Comparison of ENCODE assay signal across 11 mouse cellular contexts in the genomic region with DNA sequence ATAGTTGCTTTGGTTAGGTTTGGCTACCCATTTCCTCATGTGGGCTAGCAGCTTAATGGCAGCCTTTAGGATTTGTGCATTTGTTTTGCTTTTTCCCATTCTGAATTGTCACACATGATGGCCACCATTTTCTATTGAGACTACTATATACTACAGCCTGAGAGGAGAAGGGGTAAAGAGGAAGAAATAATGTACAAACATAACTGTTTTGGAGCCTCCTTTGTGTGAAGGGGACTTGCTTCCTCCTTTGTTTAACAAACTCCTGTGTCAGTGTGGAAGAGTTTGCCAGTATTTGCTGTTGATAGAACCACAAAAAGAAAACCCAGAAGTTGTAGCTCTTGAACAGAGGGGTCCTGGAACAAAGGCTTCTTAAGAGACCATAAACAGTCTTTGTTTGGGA. TPM values are rescaled to one million over a fixed set of nuclear protein-coding genes. Genes with fewer than 3 reads are reported as not detected.
DNase-seq lines count a peak whose midpoint lies in the region; ATAC-seq lines count a peak whose summit lies in the region.
"Had no signal": no experiment of that assay in that cellular context is flagged by ENCODE, and none has a peak within 500 bp of the region (broad histone marks: within the 10 kb centered on the region; RNA-seq: fewer than 3 reads in every experiment).

No protein-coding gene starts in this region.

- H3K4me2 ChIP-seq in kidney, embryonic 16.5 days (replicated peaks; ENCODE audit: low read depth, low read length) = peak overlapping the region; percentile 76
- H3K4me2 ChIP-seq in embryonic facial prominence, embryonic 15.5 days (replicated peaks) = peak overlapping the region; percentile 56
- peak overlapping the region; percentile 76 for H3K4me2 ChIP-seq in neural tube, embryonic 12.5 days (replicated peaks)

- no peaks in the 10 kb centered on the region for H3K9me3 ChIP-seq in kidney, embryonic 16.5 days (ENCODE audit: low read length)
- H3K9me3 ChIP-seq in embryonic facial prominence, embryonic 15.5 days (replicated peaks) = no peaks in the 10 kb centered on the region
- no peaks in the 10 kb centered on the region for H3K9me3 ChIP-seq in limb, embryonic 10.5 days (replicated peaks)
- no peaks in the 10 kb centered on the region for H3K9me3 ChIP-seq in neural tube, embryonic 12.5 days

- peak overlapping the region; percentile 100; the same call in 1 of the 2 replicates for H3K4me3 ChIP-seq in kidney, embryonic 16.5 days (ENCODE audit: low read length)
- H3K4me3 ChIP-seq in embryonic facial prominence, embryonic 15.5 days (replicated peaks) = peak overlapping the region; percentile 82
- peak overlapping the region; percentile 100 for H3K4me3 ChIP-seq in limb, embryonic 10.5 days
- H3K4me3 ChIP-seq in neural tube, embryonic 12.5 days = peak overlapping the region; percentile 100

- no peaks in the 10 kb centered on the region for H3K27me3 ChIP-seq in kidney, embryonic 16.5 days (ENCODE audit: insufficient read depth, low read length)
- H3K27me3 ChIP-seq in embryonic facial prominence, embryonic 15.5 days = no peaks in the 10 kb centered on the region
- no peaks in the 10 kb centered on the region for H3K27me3 ChIP-seq in limb, embryonic 10.5 days (ENCODE audit: low read depth, poor library complexity, severe bottlenecking)
- no peaks in the 10 kb centered on the region for H3K27me3 ChIP-seq in neural tube, embryonic 12.5 days (replicated peaks)
- H3K27me3 ChIP-seq: Patski had no signal

- H3K9ac ChIP-seq in kidney, embryonic 16.5 days (replicated peaks; ENCODE audit: low read length) = peak overlapping the region; percentile 46
- peak overlapping the region; percentile 99; the same call in 1 of the 2 replicates for H3K9ac ChIP-seq in embryonic facial prominence, embryonic 15.5 days
- no peak overlapping the region for H3K9ac ChIP-seq in neural tube, embryonic 12.5 days

- no peak for ATAC-seq in kidney, embryonic 16.5 days (ENCODE audit: low FRiP score, low TSS enrichment)
- no peak for ATAC-seq in embryonic facial prominence, embryonic 15.5 days (ENCODE audit: insufficient number of reproducible peaks, low FRiP score, low TSS enrichment, low read depth)
- ATAC-seq in neural tube, embryonic 12.5 days (ENCODE audit: low FRiP score, low read depth) = no peak
- no peak for ATAC-seq in erythroblast, adult 5-6 weeks (replicated peaks; ENCODE audit: low FRiP score, poor library complexity, severe bottlenecking)
- ATAC-seq: Patski had no signal

- no peak for DNase-seq in kidney, postnatal 10 days
- DNase-seq in limb, embryonic 10.5 days (ENCODE audit: low spot score) = no peak
- DNase-seq in gastrocnemius, adult 18-20 months (ENCODE audit: low spot score) = no peak
- no peak for DNase-seq in ovary, adult 18-20 months (ENCODE audit: low spot score)
- DNase-seq: heart, postnatal 4 days had no signal

- peaks cover 32% of the 10 kb centered on the region for H3K4me1 ChIP-seq in kidney, embryonic 16.5 days (ENCODE audit: insufficient read depth, low read length)
- H3K4me1 ChIP-seq in embryonic facial prominence, embryonic 15.5 days = peaks cover 19% of the 10 kb centered on the region
- peaks cover 17% of the 10 kb centered on the region for H3K4me1 ChIP-seq in limb, embryonic 10.5 days
- H3K4me1 ChIP-seq in neural tube, embryonic 12.5 days = peaks cover 19% of the 10 kb centered on the region

- 0 out of 2 replicates have a peak overlapping the region, but pooled peaks have one; percentile 26 for H3K27ac ChIP-seq in kidney, embryonic 16.5 days (ENCODE audit: low read length)
- no peak overlapping the region; the same call in 1 of the 2 replicates for H3K27ac ChIP-seq in embryonic facial prominence, embryonic 15.5 days (replicated peaks)
- H3K27ac ChIP-seq in limb, embryonic 10.5 days = peak overlapping the region; percentile 99
- no peak overlapping the region for H3K27ac ChIP-seq in neural tube, embryonic 12.5 days

- no peaks in the 10 kb centered on the region for H3K36me3 ChIP-seq in kidney, embryonic 16.5 days (ENCODE audit: insufficient read depth, low read length)
- no peaks in the 10 kb centered on the region for H3K36me3 ChIP-seq in embryonic facial prominence, embryonic 15.5 days
- H3K36me3 ChIP-seq in limb, embryonic 10.5 days = no peaks in the 10 kb centered on the region
- no peaks in the 10 kb centered on the region for H3K36me3 ChIP-seq in neural tube, embryonic 12.5 days

RNA-seq across cellular contexts. Expression of gene Kdm5b, which starts 2.5 kb away (rescaled TPM):
- polyA plus RNA-seq in kidney, embryonic 16.5 days (2015; fragmentation: Nextera tagmentation; extraction: Ambion mirVana) = 47.4 and 55.4 TPM in 2 replicates
- polyA plus RNA-seq in embryonic facial prominence, embryonic 15.5 days (2015; fragmentation: Nextera tagmentation; extraction: Ambion mirVana) = 73.5 and 76.0 TPM in 2 replicates
- polyA plus RNA-seq in limb, embryonic 10.5 days (2016; fragmentation: Nextera tagmentation; extraction: Ambion mirVana) = 67.1 and 81.9 TPM in 2 replicates
- 108 and 114 TPM in 2 replicates for polyA plus RNA-seq in neural tube, embryonic 12.5 days (2016; fragmentation: Nextera tagmentation; extraction: Ambion mirVana)
- 1 to 10 TPM; 8.0 to 8.3 TPM for total RNA-seq in gastrocnemius, adult 18-20 months (2021)
- total RNA-seq in erythroblast, adult 5-6 weeks (2015; ENCODE audit: low replicate concordance) = 15.9 and 16.3 TPM in 2 replicates
- 24.3 and 25.0 TPM in 2 replicates for total RNA-seq in erythroblast, adult 5-6 weeks (2017; ENCODE audit: low replicate concordance)

RNA-seq across cellular contexts. Expression of gene Mgat4e, which starts 13.0 kb away (rescaled TPM):
- not detected in 2 replicates for polyA plus RNA-seq in kidney, embryonic 16.5 days (2015; fragmentation: Nextera tagmentation; extraction: Ambion mirVana)
- polyA plus RNA-seq in embryonic facial prominence, embryonic 15.5 days (2015; fragmentation: Nextera tagmentation; extraction: Ambion mirVana) = not detected in 2 replicates
- not detected in 2 replicates for polyA plus RNA-seq in limb, embryonic 10.5 days (2016; fragmentation: Nextera tagmentation; extraction: Ambion mirVana)
- not detected in 2 replicates for polyA plus RNA-seq in neural tube, embryonic 12.5 days (2016; fragmentation: Nextera tagmentation; extraction: Ambion mirVana)
- not detected for total RNA-seq in gastrocnemius, adult 18-20 months (2021)
- not detected in 2 replicates for total RNA-seq in erythroblast, adult 5-6 weeks (2015; ENCODE audit: low replicate concordance)
- not detected in 2 replicates for total RNA-seq in erythroblast, adult 5-6 weeks (2017; ENCODE audit: low replicate concordance)
- total RNA-seq: heart, postnatal 4 days; monocyte, adult 5-6 weeks had no signal
- polyA plus RNA-seq: Patski had no signal

Comparison
In these comparisons a context has a peak if more than half of its experiments do, and no peak if none do; other contexts are left out.
1. H3K27ac ChIP-seq: peak in kidney, embryonic 16.5 days (single experiment) and limb, embryonic 10.5 days (single experiment); none in embryonic facial prominence, embryonic 15.5 days (single experiment) and neural tube, embryonic 12.5 days (single experiment).
2. Peak in every context shown above with its lines, with median percentiles within 50 percentile points of each other: H3K4me2 ChIP-seq and H3K4me3 ChIP-seq.